Mouse (Mus musculus) lung, adult 10 weeks (tissue): Measurements from ENCODE around the gene Angptl4. TPM values are rescaled to one million over a fixed set of nuclear protein-coding genes. Genes with fewer than 3 reads are reported as not detected.

Experiments used
- polyA plus RNA-seq: library from polyadenylated mRNA; stranded (reverse); fragments of 350-450 nt; fragmentation: Illumina TruSeq; extraction: RNeasy Lipid Tissue Mini Kit (QIAGEN cat#74804); gene quantifications from one replicate; pipeline ENCODE4 v1.2.3, GENCODE M21; 2014; ENCODE audit warnings: low read depth, low replicate concordance; ENCODE audit not compliant: insufficient read depth

Gene Angptl4
- 61.5 TPM for polyA plus RNA-seq

GRCm38 (mm10) chr17:33781124-33781977, at the start of gene Angptl4:
Gene Angptl4, minus strand, starts transcription at chr17:33781830.

DNA sequence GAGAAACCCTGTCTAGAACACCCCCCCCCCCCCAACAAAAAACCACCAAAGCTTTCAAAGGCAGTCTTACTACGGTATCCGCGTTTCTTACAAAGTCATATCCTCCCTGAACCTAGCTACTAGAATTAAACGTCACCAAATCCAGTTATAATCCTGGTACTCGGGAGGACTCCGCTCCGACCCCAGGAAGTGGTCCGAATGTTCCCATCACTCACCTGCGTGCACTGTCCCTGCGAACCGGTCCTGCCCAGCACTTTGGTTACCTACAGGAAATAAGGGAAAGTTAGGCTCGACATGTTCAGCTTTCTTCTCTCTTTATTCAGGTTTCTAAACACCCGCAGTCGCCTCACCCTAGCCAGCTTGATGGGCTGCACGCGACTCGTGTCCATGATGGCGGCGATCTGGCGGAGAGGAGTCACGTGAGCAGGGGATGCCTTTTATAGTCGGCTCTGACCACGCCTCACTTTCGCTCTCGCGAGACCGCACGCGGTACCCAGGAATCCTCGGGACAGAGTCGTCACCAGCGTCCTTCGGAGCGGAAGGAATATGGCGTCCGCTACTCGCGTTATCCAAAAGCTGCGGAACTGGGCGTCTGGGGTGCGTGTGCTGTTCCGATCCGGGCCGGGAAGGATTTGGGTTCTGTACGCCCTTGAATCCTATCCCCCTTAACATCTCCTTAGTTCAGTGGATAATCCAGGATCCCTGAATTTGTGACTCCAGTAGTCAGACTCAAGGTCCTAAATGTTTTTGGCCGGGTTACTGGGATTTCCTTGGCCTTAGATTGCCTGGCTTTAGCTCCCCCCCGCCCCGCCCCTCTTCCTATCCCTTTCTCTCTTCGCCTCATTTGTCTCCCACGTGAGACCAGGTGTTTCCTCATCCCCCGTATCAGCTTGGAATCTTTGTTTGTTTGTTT, 42.7 kb upstream of the Angptl4 start, which contains the start of the genes Rps28 and Ndufa7:
TSS of gene Rps28 (minus strand) at position 479 of the 913 bp plus-strand sequence.
TSS of gene Ndufa7 (plus strand) at position 489 of the 913 bp plus-strand sequence.

GRCm38 (mm10) chr17:33810334-33811141, 28.9 kb upstream of the Angptl4 start, which contains the start of gene Kank3:
Gene Kank3, plus strand, starts transcription at chr17:33810519.

DNA sequence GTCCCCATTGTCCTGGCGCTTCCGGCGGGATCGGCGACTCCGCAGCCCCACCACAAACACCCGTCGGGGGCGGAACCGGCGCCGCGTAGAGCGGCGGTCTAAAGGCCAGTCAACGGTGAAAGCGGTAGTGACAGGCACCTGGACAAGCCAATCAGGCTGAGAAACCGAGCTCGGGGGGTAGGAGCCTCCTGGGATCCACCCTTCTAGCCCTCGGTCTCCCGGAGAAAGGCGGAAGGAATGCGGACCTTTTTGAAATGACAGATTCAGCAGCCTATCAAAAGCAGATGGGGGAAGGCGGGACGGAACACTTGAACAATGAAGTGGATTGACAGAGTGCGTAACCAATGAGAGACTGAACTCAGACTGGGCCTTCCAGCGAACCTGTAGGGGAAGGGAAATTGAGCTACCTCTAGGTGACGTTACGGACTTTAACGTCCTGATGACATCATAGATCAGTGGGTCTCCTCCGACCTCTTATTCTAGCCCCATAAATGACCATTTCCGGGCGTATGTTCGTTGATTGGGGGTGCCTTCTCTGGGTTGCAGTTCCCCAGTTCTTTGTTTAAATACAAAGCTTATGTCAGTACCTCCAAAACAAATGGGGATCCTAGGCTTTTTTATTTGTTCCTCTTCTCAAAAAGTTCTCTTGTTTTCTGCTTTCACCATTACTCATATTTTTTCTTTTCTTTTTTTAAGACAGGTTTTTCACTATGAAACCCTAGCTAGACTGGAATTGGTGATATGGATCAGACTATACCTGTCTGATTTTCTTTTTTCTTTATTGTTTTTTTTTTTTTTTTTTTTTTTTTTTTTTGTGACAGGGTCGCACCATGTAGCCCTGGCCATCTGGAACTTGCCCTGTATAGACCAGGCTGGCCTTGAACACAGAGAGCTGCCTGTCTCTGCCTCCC, 21.1 kb downstream of the Angptl4 start, which contains the start of gene Rab11b:
TSS of gene Rab11b (minus strand) at position 276 of the 911 bp plus-strand sequence.

Other genes with a start within 250 kb of the Angptl4 start
- 9.4 TPM for gene Myo1f, start 226.1 kb downstream of the Angptl4 start, polyA plus RNA-seq
- gene Zfp414, start 152.7 kb downstream of the Angptl4 start, polyA plus RNA-seq: 14.9 TPM
- gene Pram1, start 143.8 kb downstream of the Angptl4 start, polyA plus RNA-seq: 1.2 TPM
- gene Hnrnpm, start 95.0 kb downstream of the Angptl4 start, polyA plus RNA-seq: 86.6 TPM
- gene March2, start 63.2 kb downstream of the Angptl4 start, polyA plus RNA-seq: 99.6 TPM
- 122 TPM for gene Rab11b, start 21.3 kb downstream of the Angptl4 start, polyA plus RNA-seq
- 178 TPM for gene Kank3, start 28.7 kb upstream of the Angptl4 start, polyA plus RNA-seq
- gene Rps28, start 42.7 kb upstream of the Angptl4 start, polyA plus RNA-seq: 1,820 TPM
- gene Ndufa7, start 42.7 kb upstream of the Angptl4 start, polyA plus RNA-seq: 520 TPM
- gene Cd320, start 61.3 kb upstream of the Angptl4 start, polyA plus RNA-seq: 20.1 TPM
- not detected for gene Gm7029, start 92.0 kb upstream of the Angptl4 start, polyA plus RNA-seq
- 0.86 TPM for gene Kifc1, start 108.8 kb upstream of the Angptl4 start, polyA plus RNA-seq
- 1.2 TPM for gene Platr17, start 123.3 kb upstream of the Angptl4 start, polyA plus RNA-seq
- gene Daxx, start 127.6 kb upstream of the Angptl4 start, polyA plus RNA-seq: 19.4 TPM
- gene Tapbp, start 134.1 kb upstream of the Angptl4 start, polyA plus RNA-seq: 126 TPM
- gene Zbtb22, start 134.1 kb upstream of the Angptl4 start, polyA plus RNA-seq: 18.1 TPM
- 38.7 TPM for gene Rgl2, start 147.7 kb upstream of the Angptl4 start, polyA plus RNA-seq
- 90.6 TPM for gene Pfdn6, start 158.5 kb upstream of the Angptl4 start, polyA plus RNA-seq
- 8.3 TPM for gene Wdr46, start 158.8 kb upstream of the Angptl4 start, polyA plus RNA-seq
- 5.8 TPM for gene B3galt4, start 169.7 kb upstream of the Angptl4 start, polyA plus RNA-seq
- 16.3 TPM for gene Vps52, start 174.0 kb upstream of the Angptl4 start, polyA plus RNA-seq
- gene Rps18, start 174.2 kb upstream of the Angptl4 start, polyA plus RNA-seq: 2,519 TPM
- 1,531 TPM for gene H2-K1, start 218.5 kb upstream of the Angptl4 start, polyA plus RNA-seq
- gene Ring1, start 242.8 kb upstream of the Angptl4 start, polyA plus RNA-seq: 21.8 TPM
- 90.2 TPM for gene H2-Ke6, start 246.2 kb upstream of the Angptl4 start, polyA plus RNA-seq
- gene Slc39a7, start 249.9 kb upstream of the Angptl4 start, polyA plus RNA-seq: 95.6 TPM
- gene Rxrb, start 250.0 kb upstream of the Angptl4 start, polyA plus RNA-seq: 33.6 TPM